Mouse (Mus musculus): ENCODE measurements around the gene Prkce. TPM values are rescaled to one million over a fixed set of nuclear protein-coding genes. Genes with fewer than 3 reads are reported as not detected.

The Prkce gene
- total and polyA plus RNA-seq, 3 experiments = 2.0 to 6.1 (median 2.7) TPM

DNA sequence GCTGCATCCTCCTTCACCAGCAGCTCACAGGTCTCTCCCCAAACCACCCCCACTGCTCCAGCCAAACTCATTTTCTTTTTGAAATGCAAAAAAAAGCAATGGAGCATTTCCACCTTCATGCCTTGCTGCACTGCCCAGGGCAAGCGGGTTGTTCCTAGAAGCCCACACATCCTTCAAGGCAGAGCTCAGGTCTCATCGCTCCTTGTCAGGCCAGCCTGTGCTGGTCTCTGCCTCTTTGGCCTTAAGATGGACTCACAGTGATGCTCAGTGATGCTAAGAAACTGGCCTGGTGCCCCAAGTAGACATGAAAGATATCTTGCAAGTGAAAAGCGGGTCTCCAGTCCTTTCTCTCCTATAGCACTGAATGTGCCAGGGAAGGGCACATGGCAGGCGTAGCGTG, 149.2 kb downstream of the Prkce start:
- no peaks in the 10 kb centered on the region for H3K36me3 ChIP-seq (replicated peaks)
- ATAC-seq (ENCODE audit: extremely low read depth, insufficient number of reproducible peaks, low FRiP score, poor library complexity, severe bottlenecking) (no peak), DNase-seq (ENCODE audit: low spot score) (no peak)
- H3K27me3 ChIP-seq (ENCODE audit: insufficient read depth, low read length) = peaks cover 20% of the 10 kb centered on the region
- no peak overlapping the region for H3K4me3 ChIP-seq (ENCODE audit: low read depth, low read length)
- no peaks in the 10 kb centered on the region for H3K9me3 ChIP-seq (replicated peaks)
- no peak for TF ChIP-seq POLR2AphosphoS5 (IDR thresholded peaks at IDR 0.05; ENCODE audit: insufficient replicate concordance, low read depth, low read length)
- no peak for TF ChIP-seq GATA2 (IDR thresholded peaks at IDR 0.05; ENCODE audit: borderline replicate concordance, low read depth, low read length)
- TF ChIP-seq GATA1 (IDR thresholded peaks at IDR 0.05; ENCODE audit: borderline replicate concordance, low read length) = no peak
- TF ChIP-seq TAL1 (conservative IDR thresholded peaks at IDR 0.05; ENCODE audit: low read depth, low read length) = no peak
- TF ChIP-seq CTCF (IDR thresholded peaks at IDR 0.05; ENCODE audit: low read depth, low read length) = no peak
- peaks cover 15% of the 10 kb centered on the region for H3K4me1 ChIP-seq (ENCODE audit: insufficient read depth, low read depth, low read length)

GRCm38 (mm10) chr17:86317197-86317596, 149.6 kb downstream of the Prkce start:
- no peaks in the 10 kb centered on the region for H3K36me3 ChIP-seq (replicated peaks)
- no peaks in the 10 kb centered on the region for H3K9me3 ChIP-seq (replicated peaks)
- TF ChIP-seq POLR2AphosphoS5 (IDR thresholded peaks at IDR 0.05; ENCODE audit: insufficient replicate concordance, low read depth, low read length) (no peak), CTCF (IDR thresholded peaks at IDR 0.05; ENCODE audit: low read depth, low read length) (no peak), TAL1 (conservative IDR thresholded peaks at IDR 0.05; ENCODE audit: low read depth, low read length) (no peak), GATA1 (IDR thresholded peaks at IDR 0.05; ENCODE audit: borderline replicate concordance, low read length) (no peak), GATA2 (IDR thresholded peaks at IDR 0.05; ENCODE audit: borderline replicate concordance, low read depth, low read length) (no peak)
- H3K27me3 ChIP-seq (ENCODE audit: insufficient read depth, low read length) = peaks cover 20% of the 10 kb centered on the region
- no peak overlapping the region for H3K4me3 ChIP-seq (ENCODE audit: low read depth, low read length)
- no peak for ATAC-seq (ENCODE audit: extremely low read depth, insufficient number of reproducible peaks, low FRiP score, poor library complexity, severe bottlenecking)
- peaks cover 15% of the 10 kb centered on the region for H3K4me1 ChIP-seq (ENCODE audit: insufficient read depth, low read depth, low read length)
- no peak for DNase-seq (ENCODE audit: low spot score)

GRCm38 (mm10) chr17:86319967-86320602, 152.5 kb downstream of the Prkce start:
- Histone ChIP-seq H3K36me3 (replicated peaks) (no peaks in the 10 kb centered on the region), H3K4me1 (ENCODE audit: insufficient read depth, low read depth, low read length) (no peaks in the 10 kb centered on the region), H3K9me3 (replicated peaks) (no peaks in the 10 kb centered on the region), H3K4me3 (ENCODE audit: low read depth, low read length) (no peak overlapping the region), H3K27me3 (ENCODE audit: insufficient read depth, low read length) (peaks cover 33% of the 10 kb centered on the region)
- TF ChIP-seq TAL1 (conservative IDR thresholded peaks at IDR 0.05; ENCODE audit: low read depth, low read length) = no peak
- no peak for TF ChIP-seq POLR2AphosphoS5 (IDR thresholded peaks at IDR 0.05; ENCODE audit: insufficient replicate concordance, low read depth, low read length)
- no peak for TF ChIP-seq CTCF (IDR thresholded peaks at IDR 0.05; ENCODE audit: low read depth, low read length)
- TF ChIP-seq GATA2 (IDR thresholded peaks at IDR 0.05; ENCODE audit: borderline replicate concordance, low read depth, low read length) = no peak
- TF ChIP-seq GATA1 (IDR thresholded peaks at IDR 0.05; ENCODE audit: borderline replicate concordance, low read length) = no peak
- ATAC-seq (ENCODE audit: extremely low read depth, insufficient number of reproducible peaks, low FRiP score, poor library complexity, severe bottlenecking) = no peak
- no peak for DNase-seq (ENCODE audit: low spot score)

GRCm38 (mm10) chr17:86322840-86323239, 155.3 kb downstream of the Prkce start:
- H3K27me3 ChIP-seq (ENCODE audit: insufficient read depth, low read length) = peaks cover 24% of the 10 kb centered on the region
- no peak for TF ChIP-seq TAL1 (conservative IDR thresholded peaks at IDR 0.05; ENCODE audit: low read depth, low read length)
- TF ChIP-seq GATA2 (IDR thresholded peaks at IDR 0.05; ENCODE audit: borderline replicate concordance, low read depth, low read length) = no peak
- TF ChIP-seq POLR2AphosphoS5 (IDR thresholded peaks at IDR 0.05; ENCODE audit: insufficient replicate concordance, low read depth, low read length) = no peak
- TF ChIP-seq GATA1 (IDR thresholded peaks at IDR 0.05; ENCODE audit: borderline replicate concordance, low read length) = no peak
- TF ChIP-seq CTCF (IDR thresholded peaks at IDR 0.05; ENCODE audit: low read depth, low read length) = no peak
- no peaks in the 10 kb centered on the region for H3K36me3 ChIP-seq (replicated peaks)
- DNase-seq (ENCODE audit: low spot score) (no peak), ATAC-seq (ENCODE audit: extremely low read depth, insufficient number of reproducible peaks, low FRiP score, poor library complexity, severe bottlenecking) (no peak)
- no peaks in the 10 kb centered on the region for H3K9me3 ChIP-seq (replicated peaks)
- no peak overlapping the region for H3K4me3 ChIP-seq (ENCODE audit: low read depth, low read length)
- H3K4me1 ChIP-seq (ENCODE audit: insufficient read depth, low read depth, low read length) = no peaks in the 10 kb centered on the region

- Histone ChIP-seq H3K9me3 (replicated peaks) (no peaks in the 10 kb centered on the region), H3K36me3 (replicated peaks) (no peaks in the 10 kb centered on the region), H3K4me1 (ENCODE audit: insufficient read depth, low read depth, low read length) (no peaks in the 10 kb centered on the region), H3K27me3 (ENCODE audit: insufficient read depth, low read length) (peaks cover 24% of the 10 kb centered on the region), H3K4me3 (ENCODE audit: low read depth, low read length) (no peak overlapping the region)
- TF ChIP-seq GATA1 (IDR thresholded peaks at IDR 0.05; ENCODE audit: borderline replicate concordance, low read length) = no peak
- no peak for TF ChIP-seq CTCF (IDR thresholded peaks at IDR 0.05; ENCODE audit: low read depth, low read length)
- TF ChIP-seq TAL1 (conservative IDR thresholded peaks at IDR 0.05; ENCODE audit: low read depth, low read length) = no peak
- TF ChIP-seq POLR2AphosphoS5 (IDR thresholded peaks at IDR 0.05; ENCODE audit: insufficient replicate concordance, low read depth, low read length) = no peak
- no peak for TF ChIP-seq GATA2 (IDR thresholded peaks at IDR 0.05; ENCODE audit: borderline replicate concordance, low read depth, low read length)
- DNase-seq (ENCODE audit: low spot score) (no peak), ATAC-seq (ENCODE audit: extremely low read depth, insufficient number of reproducible peaks, low FRiP score, poor library complexity, severe bottlenecking) (no peak)
These were observed 155.7 kb downstream of the Prkce start for GRCm38 (mm10) chr17:86323310-86323709.

DNA sequence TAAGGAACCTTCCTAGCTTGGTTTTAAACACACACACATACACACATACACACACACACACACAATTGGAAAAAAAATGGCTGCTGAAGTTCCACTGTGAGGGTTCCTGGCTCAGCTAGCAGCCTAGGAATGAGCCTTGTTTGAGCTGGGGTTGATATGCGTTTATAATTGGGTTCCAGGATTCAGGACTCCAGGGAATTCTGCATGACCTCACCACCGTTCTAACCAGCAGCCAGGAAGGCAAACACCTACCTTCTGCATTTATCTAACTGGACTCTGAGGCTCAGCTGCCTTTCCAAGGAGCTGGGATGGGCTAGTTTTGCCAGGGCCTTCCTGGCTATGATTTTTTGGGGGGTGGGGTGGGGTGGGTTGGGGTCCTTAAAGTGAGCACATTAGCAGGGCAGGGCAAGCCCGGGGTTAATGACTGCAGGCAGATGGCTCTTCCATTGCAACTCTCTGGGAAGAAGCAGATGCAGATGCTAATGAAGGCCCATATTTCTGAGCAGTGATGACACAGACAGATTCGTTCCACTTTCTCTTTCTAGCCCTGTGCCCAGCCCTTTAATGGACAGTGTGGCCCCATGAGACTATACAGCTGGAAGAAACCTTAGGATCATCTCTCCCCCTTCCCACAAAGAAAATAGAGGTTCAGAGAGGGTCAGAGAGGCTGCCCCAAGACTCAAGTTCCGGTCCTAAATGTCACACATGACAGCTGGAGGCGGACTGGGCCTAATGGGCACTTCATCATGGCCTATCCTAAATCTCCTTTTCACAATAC, 156.5 kb downstream of the Prkce start:
- no peak overlapping the region for H3K4me3 ChIP-seq (ENCODE audit: low read depth, low read length)
- DNase-seq (ENCODE audit: low spot score) = no peak
- no peaks in the 10 kb centered on the region for H3K4me1 ChIP-seq (ENCODE audit: insufficient read depth, low read depth, low read length)

More for the DNA sequence above, 156.5 kb downstream of the Prkce start:
- ATAC-seq (ENCODE audit: extremely low read depth, insufficient number of reproducible peaks, low FRiP score, poor library complexity, severe bottlenecking) = no peak
- peaks cover 24% of the 10 kb centered on the region for H3K27me3 ChIP-seq (ENCODE audit: insufficient read depth, low read length)
- H3K9me3 ChIP-seq (replicated peaks) = no peaks in the 10 kb centered on the region
- H3K36me3 ChIP-seq (replicated peaks) = no peaks in the 10 kb centered on the region
- no peak for TF ChIP-seq GATA1 (IDR thresholded peaks at IDR 0.05; ENCODE audit: borderline replicate concordance, low read length)
- no peak for TF ChIP-seq POLR2AphosphoS5 (IDR thresholded peaks at IDR 0.05; ENCODE audit: insufficient replicate concordance, low read depth, low read length)
- no peak for TF ChIP-seq TAL1 (conservative IDR thresholded peaks at IDR 0.05; ENCODE audit: low read depth, low read length)
- no peak for TF ChIP-seq CTCF (IDR thresholded peaks at IDR 0.05; ENCODE audit: low read depth, low read length)
- TF ChIP-seq GATA2 (IDR thresholded peaks at IDR 0.05; ENCODE audit: borderline replicate concordance, low read depth, low read length) = no peak

Data from G1E (cell line).